Mouse (Mus musculus): ENCODE measurements at regions not wholly inside any gene's neighbourhood (a gene's known extent, or its start where the extent isn't known, plus 50 kb on each side); places are given as distances from the start of the nearest gene placed in this dataset.
"Not testable (repeated sequence)": the region's sequence is repeated elsewhere in the genome, so short reads cannot be mapped to it uniquely, and the experiment has no call there.

DNA sequence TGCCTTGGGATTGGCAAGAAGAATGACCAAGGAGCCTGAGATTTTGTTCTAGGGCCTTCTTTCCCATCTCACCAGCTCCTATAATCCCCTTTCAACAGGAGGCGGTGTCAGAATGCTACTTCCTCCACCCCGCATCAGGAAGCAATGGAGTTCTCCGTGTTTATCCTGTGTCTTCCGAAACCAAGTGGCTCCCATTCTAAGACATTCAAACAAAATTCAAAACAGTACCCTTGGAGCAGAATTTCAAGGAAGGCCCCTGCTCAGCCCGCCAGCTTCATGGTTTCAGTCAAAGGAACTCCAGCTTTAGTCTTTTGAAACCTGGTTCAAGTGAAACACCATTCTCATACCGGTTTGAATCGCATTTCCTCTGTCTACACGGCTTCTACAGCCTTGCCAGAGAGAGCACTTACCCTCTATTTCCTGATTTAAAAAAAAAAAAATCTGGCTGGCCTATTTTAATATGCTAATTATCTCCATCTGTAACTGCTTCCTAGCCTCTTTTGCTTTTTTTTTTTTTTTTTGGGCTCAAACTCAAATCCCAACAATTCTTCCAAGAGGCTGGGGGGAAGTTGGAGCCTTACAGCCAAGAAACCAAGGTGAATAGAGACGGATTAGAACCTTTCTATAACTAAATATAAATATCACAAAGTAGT is 167.7 kb upstream of the Fam3c start:
- DNase-seq (ENCODE audit: low spot score), result no peak

DNA sequence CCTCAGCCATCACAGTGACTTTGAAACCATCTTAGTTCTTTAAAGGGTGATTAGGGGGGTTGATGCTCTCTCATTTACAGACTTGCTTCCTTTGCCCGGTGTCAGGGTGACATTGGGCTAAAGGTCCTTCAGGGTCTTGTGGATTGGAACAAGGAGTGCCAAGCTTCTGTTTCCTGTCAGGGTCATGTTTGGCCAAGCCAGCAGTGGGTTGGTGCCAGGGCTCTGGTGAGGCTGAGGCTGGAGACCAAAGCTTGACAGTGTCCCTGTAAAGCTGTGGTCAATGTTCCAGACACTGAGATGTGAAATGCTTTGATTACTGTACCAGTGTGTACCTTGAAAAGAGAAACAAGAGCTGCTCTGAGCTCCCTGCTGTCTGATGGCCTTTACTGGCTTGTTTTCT is 150.8 kb upstream of the Fam3c start:
- no peak for DNase-seq (ENCODE audit: low spot score)

DNA sequence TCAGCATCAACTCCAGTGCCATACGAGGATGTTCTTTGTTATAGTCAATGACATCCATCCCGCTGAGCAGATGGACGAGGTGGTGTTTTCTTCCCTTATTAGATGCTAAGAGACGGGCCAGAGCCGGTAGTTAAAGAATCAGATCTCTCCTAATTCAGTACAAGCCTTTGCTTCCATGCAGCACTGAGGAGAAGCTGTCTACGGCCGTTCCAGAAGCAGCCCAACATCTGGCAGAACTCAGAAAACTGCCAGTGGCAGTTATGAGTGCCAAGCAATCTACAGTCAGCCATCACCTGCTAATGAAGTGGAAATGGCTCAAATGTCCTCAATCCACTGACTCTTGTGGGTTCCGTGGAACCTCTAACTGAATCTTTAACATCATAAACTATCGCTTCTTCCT is 141.3 kb upstream of the Fam3c start:
- no peak for DNase-seq (ENCODE audit: low spot score)

DNA sequence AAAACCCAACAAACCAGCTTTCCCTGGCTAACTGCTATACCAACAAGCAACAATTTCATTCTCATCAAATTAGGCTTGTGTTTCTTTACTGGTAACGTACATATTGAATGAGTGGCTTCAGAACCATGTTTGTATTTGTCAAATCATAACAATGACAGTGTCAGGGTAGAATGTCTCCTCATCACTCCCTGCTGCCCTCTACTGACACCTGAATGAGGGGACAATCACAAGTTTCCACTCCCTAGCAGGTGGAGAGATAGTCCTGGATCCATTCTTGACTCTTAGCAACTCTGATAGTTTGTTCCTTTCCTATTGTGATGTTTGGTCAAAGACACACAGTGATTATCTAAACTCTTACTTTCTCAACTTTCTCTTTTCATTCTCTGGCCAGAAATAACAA is 140.4 kb upstream of the Fam3c start:
- DNase-seq (ENCODE audit: low spot score), result no peak

DNA sequence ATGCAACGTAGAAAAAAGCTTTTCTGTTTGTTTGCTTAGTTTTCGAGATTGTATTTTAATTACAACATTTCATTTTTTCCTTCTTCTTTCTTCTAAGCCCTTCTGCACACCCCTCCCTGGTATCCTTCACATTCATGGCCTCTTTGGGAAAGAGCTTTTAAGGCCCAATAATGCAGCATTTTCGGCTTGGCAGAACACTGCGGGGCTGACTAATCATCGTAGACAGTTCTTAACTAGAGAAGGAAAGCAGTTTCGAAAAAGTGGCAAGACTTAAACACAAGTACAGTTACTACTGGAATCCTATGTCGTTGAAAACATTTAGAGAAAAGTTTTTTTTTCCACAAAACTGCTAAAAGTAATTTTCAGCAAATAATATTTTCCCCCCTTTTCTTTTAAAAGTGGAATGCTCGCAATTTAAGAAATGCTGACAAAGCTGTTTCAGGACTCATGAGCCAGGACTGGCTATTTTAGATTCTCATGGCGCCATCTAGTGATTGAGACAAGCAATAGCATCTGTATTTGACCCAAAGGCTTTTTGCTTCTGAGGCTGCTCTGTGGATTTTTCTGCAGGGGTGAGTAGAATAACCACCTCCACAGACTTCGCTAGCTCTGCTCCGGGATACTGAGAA is 137.7 kb upstream of the Fam3c start:
- peak; percentile 65 for DNase-seq (ENCODE audit: low spot score)

DNA sequence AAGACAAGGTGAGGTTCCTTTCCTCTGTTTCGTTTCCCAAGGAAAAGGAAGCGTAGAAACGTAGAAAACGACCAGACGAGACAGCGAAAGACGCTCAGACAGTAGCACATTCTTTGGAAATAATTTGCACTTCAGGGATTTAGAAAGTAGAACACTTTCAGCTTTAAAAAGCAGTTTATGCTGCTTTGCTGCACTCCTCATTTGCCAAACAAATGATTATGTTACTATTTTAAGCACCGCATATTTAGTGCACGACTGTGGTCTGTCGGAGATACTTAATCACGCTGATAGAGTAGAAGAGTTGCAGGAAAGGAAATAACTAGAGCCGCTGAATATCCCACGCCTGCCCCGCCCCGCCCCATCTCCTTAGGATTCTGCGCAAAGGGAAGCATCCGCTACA is 136.9 kb upstream of the Fam3c start:
- no peak for DNase-seq (ENCODE audit: low spot score)

DNA sequence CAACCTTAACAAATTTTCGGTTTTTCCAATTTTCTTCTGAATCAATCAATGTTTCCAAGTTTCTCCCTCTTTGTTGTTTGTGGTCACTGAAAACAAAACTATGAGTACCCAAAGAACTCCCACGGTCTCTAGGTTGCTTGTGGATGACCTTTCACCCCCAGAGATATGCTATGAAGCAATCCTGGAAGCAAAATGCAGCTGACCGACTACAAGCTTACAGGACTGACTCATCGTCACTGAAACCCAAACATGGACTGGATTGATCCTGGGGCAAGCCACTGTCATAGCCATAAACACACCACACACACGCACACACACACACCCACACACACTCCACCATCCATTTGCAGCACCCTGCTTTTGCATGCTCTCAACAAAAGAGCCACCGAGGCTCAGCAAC is 134.7 kb upstream of the Fam3c start:
- no peak for DNase-seq (ENCODE audit: low spot score)

DNA sequence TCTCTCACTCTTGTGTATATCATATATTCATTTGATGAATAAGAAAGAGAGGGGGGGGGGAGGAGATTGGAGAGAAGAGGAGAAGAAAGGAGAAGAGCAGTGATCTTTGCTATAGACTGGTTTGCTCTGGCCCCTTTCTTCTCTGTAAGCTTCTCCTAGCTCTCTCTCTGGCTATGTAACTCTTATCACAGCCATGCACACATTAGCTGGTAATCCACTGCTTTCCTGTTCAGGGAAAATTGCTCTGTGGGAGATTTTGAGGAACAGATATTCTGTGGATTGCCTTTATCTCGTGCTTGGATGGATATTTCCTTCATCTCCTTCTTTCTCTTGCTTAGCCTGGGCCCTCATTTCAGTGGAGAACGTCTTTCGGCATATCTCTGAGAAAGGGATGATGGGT is 131.4 kb upstream of the Fam3c start:
- DNase-seq (ENCODE audit: low spot score), result no peak

DNA sequence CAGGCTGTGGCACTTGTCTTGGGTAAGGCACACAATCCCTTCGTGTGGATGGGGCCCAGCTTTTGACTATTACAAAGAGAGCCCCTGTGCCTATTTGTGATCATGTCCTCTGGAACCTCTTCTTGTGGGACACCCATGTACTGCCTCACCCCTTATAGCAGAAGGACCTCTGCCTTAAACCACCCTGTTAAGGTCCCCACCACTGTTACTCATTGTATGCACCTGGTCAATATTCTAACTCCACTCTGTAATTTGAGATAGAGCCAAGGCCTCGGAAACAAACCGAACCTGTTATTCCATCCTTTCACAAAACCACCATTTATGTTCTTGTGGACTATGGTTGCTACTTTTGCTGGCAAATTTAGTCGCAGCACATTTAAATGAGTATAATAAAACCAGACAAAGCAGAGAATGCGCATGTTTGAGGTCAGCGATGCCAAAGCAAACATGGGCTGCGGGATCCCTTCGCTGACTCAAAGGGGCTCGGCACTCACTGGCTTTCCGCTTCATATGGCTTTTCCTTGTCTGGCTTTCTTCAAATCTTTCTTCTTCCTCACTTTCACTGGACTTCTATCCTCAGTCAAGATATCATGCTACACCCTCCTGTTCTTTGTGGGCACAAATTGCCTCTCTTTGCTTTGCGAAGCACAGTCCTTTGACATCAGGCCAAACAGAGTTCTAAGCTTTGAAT is 129.9 kb upstream of the Fam3c start:
- DNase-seq (ENCODE audit: low spot score), result no peak

DNA sequence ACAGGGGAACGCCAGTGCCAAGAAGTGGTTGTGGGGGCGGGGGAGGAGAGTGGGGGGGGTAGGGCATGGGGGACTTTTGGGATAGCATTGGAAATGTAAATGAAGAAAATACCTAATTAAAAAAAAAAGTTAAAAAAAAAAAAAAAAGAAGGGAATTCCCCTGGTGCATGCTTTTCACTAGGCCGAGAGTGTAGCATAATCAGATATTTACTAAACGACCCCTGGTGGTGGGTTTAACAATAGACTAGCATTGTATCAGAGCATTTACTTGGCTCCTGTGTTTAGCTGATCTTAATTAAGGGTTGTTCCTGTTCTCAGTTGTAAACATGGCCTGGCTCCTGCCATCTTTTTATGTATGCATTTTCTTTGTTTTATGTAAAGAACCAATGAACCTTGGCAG is 126.2 kb upstream of the Fam3c start:
- DNase-seq (ENCODE audit: low spot score), result not testable (repeated sequence)

DNA sequence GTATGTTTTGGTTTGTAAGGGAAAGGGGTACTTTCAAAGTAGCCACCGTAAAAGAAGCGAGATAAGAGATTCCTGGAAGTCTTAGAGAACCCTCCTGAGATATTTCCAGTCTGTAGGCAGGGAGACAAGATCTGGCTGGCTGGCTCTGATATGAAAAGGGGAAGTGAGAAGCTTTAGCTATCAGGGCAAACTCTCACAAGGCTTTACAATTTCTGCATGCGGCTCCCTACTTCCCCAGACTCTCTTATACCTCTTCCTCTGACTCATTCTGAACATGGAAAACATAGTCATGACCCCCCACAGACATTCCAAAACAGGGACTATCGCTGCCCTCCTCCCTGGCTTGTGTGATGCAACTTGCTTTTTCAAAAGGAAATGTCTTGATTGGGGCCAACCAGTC is 118.6 kb upstream of the Fam3c start:
- peak; percentile 5 for DNase-seq (ENCODE audit: low spot score)

DNA sequence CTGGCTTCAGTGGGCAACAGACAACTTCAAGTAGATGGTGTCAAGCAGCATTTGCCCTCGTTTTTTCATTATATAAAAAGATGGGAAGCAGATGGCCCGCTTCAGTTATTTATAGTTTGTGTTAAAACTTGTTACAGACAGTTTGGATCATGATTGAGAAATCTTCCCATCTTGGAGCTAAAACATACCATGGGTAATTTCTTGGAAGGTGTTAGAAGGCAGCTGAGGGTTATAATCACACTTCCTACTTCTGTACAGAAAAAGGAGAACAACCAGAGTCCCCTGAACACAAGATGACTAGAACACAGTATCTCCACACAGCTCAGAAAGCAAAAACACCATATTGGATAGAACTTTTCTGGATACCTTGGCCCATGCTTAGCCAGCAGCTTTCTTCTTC is 118.0 kb upstream of the Fam3c start:
- DNase-seq (ENCODE audit: low spot score), result no peak

DNA sequence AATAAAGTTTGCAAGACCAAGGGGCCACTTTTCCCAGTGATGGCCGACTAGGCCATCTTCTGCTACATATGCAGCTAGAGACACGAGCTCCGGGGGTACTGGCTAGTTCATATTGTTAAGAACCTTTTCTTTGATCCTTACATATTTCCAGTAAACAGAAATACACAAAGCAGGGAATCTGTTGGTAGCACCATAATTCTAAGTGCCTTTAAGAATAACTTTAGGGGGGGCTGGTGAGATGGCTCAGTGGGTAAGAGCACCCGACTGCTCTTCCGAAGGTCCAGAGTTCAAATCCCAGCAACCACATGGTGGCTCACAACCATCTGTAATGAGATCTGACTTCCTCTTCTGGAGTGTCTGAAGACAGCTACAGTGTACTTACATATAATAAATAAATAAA is 116.4 kb upstream of the Fam3c start:
- DNase-seq (ENCODE audit: low spot score), result not testable (repeated sequence)

DNA sequence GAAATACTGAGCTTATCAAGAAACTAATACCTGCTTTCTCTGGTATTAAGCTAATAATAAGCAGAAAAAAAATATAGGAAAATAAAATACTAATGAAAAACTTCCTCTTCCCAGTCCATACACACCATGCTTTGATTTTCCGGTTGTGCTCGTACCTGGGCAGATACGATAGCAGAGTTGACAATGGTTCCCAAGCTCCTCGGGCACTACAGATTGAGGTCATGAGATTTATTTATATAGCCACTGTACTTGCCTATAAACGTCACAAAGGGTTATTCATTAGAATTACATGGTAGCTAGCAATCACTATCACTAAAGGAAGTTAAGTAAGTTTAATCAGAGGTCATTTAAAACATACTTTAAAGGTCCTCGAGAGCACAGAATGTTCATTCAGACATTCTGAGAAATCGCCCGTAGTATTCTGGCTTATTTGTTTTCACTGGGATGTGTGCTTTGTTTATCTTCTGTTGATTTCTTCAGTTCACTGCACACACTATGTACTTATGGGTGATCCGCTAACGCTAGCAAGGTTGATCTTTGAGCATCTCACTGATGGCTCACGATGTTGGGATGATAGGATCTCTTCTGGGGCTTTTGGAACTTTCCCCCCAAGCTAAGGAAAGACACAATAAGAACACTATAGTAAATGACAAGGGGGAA is 111.4 kb upstream of the Fam3c start:
- DNase-seq (ENCODE audit: low spot score), result no peak

DNA sequence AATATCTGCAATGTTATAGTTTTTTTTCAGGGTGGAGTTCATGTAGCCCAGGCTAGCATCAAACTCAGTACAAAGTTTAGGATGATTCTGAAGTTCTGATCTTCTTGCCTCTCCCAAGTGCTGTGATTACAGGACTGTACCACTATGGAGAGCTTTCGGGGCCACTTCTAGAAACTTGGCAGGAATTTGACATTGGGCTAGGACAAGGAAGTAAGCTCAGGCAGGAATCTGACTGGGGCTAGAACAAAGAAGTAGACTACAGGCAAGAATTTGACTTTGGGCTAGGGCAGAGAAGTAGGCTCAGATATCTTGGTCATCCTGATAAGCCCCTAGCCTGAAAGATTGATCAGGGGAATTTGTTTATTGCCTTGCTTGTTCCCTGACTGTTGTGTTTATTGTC is 109.9 kb upstream of the Fam3c start:
- no peak for DNase-seq (ENCODE audit: low spot score)

DNA sequence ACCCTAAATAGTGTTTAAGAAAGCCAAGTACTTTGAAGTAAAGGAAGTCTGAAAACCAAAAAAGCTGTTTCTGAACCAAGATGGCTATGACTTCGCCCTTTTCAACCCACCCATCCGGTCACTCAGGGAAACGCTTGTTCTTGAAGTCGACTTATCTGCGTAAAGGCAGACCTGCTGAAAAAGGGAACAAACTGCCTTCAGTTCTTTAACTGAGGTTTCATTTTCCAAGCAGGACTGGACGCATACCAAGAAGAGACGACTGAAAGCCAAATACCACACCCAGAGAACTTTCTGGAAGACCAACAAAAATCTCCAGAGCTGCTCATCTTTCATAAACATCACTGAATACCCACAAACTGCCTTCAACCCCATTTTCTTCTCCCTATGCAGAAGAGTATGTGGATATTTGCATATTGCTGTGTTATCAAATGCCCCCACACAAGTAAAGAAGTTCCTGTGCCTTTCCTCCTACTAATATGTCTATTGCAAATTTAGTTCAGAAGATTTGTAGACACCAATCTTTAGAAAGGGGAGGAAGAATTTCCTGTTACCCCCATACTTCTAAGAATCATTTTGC is 103.5 kb upstream of the Fam3c start:
- DNase-seq (ENCODE audit: low spot score), result peak; percentile 20

DNA sequence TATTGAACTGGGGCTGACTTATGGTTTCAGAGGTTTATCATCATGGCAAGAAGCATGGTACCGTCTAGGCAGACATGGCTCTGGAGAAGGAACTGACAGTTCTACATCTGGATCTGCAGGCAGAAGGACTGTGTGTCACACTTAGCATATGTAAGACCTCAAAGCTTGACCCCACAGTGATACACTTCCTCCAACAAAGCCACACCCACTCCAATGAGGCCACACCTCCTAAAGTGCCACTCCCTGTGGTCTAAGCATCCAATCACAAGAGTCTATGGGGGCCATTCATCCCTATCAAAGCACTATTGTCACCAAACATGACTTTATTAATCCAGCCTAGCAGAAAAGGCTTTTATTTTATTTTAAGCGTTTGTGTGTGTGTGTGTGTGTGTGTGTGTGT is 96.2 kb upstream of the Fam3c start:
- no peak for DNase-seq (ENCODE audit: low spot score)

DNA sequence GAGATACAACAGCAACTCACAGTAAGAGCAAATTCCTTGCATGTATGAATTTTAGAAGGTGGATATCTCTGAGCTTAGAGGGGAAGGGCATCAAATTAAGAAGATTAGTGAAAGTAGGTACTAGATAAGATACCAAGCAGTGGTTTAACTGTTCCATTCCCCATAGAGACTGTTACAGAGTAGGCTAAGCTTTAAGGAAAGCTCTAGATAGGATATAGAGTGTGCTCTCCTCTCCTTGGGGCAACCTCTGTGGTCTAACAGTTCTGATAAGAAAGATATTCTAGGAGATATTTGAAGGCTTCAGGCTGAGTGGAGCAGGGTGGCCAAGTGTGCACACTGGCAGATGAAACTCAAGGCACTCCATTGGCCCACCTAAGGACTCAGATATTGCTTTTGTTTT is 94.5 kb upstream of the Fam3c start:
- DNase-seq (ENCODE audit: low spot score), result no peak

DNA sequence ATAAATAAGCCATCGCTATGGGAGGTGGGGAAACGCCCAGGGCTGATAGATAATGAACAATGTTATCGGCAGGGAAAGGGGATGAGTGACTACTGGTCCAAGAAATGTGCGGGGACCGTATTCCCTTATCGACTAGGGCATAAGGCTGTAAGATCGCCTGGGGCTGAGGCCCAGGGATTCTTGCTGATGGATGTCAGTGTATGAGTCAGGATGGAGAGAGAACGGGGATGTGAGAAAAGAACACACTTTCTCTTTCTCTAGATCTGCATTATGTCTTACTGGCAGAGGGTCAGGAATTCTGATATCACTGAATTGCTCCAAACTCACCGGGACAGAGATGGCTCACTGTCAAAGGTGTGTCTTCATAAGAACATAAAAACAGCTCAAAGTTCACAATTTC is 92.9 kb upstream of the Fam3c start:
- no peak for DNase-seq (ENCODE audit: low spot score)

DNA sequence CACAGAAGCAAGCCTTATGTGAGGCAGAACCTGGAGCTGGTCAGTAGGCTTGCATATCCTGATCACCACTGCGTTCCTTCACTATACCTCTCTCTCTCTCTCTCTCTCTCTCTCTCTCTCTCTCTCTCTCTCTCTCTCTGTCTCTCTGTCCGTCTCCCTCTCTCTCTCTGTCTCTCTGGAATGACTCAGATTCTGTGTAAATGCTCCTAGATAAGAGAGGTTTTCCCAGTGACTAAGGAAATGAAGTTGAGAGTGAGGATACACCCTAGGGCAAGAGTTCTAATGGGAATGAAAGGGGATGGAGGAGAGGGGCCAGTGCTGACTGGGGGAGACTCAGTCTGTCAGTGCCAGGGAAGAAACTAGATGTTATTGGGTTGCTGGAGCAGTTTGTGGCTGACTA is 91.6 kb upstream of the Fam3c start:
- DNase-seq (ENCODE audit: low spot score), result no peak

DNA sequence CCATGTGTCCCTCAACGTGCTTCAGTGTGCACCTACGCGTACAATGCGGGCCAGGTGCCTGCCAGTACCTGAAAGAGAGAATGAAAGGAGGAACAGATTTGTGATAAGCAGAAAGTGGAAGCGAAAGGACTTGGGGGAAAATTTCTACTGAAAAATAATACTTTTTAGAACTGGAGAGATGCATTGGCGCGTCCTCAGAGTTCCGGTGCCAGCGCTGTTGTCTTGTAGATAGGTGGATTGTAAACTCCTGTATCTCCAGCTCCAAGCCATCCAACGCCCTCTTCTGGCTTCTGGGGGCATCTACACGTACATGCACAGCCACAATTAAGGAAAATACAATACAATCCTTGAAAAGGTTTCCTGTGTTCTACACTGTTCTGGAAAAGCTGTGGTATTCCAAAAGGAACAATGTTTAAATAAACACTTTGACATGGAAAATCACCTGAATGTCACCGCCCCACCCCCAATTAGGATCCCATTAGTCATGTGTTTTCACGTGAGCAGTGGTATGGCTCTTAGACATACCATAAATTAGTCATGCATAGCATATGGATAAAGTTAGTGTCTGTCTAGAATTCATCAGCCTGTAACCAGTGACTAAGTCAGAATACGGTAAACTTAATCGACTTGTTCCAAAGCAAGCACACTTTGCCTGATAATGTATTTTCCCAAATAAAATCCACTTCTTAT is 90.7 kb upstream of the Fam3c start:
- DNase-seq (ENCODE audit: low spot score), result no peak

DNA sequence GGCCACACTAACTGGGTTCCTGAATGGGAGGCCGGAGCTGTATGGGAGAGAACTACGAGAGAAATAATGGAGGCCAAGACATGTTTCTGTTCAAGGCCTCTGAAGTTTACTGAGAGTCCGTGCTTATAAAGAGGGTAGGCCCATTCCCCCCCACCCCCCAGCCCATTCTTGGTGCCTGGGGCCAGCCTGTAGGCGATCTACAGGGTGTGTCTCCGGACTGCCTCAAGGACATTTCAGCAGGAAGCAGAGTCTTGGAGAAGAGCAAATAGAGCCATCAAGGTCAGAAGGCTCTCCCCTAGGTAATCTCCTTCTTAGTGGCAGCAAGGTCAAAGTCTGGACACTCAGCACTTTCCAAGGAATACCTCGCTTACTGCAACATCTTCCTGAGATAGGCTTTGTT is 88.8 kb upstream of the Fam3c start:
- DNase-seq (ENCODE audit: low spot score), result not testable (repeated sequence)

All from heart, adult 8-10 months (tissue).